Mouse (Mus musculus) heart, adult 2 months (tissue): ENCODE measurements around the gene Tex2.

ENCODE experiments used
- CTCF ChIP-seq: fragments of 200-600 bp; IDR thresholded peaks from 2 replicates; pipeline ENCODE4 v1.8.1; 2022; ENCODE audit warnings: antibody characterized with exemption, mild to moderate bottlenecking, moderate library complexity
- EP300 ChIP-seq: fragments of 200-500 bp; IDR thresholded peaks from 2 replicates; pipeline ENCODE4 v1.6.1; 2011; ENCODE audit warnings: low read depth, low read length, control low read depth; ENCODE audit not compliant: insufficient read depth
- POLR2A ChIP-seq: fragments of 200-500 bp; IDR thresholded peaks from 2 replicates; pipeline ENCODE4 v1.6.1; 2011; ENCODE audit warnings: mild to moderate bottlenecking, low read depth, low read length, control low read depth; ENCODE audit not compliant: insufficient read depth

- TF ChIP-seq POLR2A (no peak), CTCF (no peak), EP300 (no peak)
These were observed 154.7 kb downstream of the Tex2 start for GRCm38 (mm10) chr11:106458540-106458939.
